Mouse (Mus musculus): Measurements from ENCODE around the gene Nol9. TPM values are rescaled to one million over a fixed set of nuclear protein-coding genes. Genes with fewer than 3 reads are reported as not detected.

Nol9 gene
- polyA plus RNA-seq, 1 experiment: 7.7 TPM

- peaks cover 44% of the 10 kb centered on the region for H3K36me3 ChIP-seq (replicated peaks; ENCODE audit: low read length)
- peaks cover 49% of the 10 kb centered on the region for H3K4me1 ChIP-seq
- peaks cover 16% of the 10 kb centered on the region for H3K27me3 ChIP-seq (replicated peaks)
Measured at GRCm38 (mm10) chr4:152109509-152109908, 70.4 kb downstream of the Nol9 start.

DNA sequence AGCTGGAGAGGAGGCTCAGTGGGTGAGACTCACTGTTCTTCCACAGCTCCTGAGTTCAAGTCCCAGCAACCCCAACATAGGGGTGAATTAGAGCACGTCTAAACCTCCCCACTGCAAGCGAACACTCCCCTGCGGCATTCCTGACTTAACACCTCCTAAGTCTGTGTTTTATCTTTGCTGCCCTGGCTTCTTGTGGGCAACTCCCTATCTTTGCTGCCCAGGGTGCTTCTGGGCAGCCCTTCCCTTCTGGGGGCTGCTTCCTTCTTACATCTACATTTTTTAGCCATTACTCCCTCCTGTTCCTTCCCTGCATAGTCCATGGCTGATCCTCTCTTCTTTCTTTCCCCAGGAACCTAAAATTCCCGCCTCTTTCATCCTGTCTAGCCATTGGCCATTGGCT lies 71.6 kb downstream of the Nol9 start:
- Histone ChIP-seq H3K9me3 (peaks cover 10% of the 10 kb centered on the region; the same call in 1 of the 2 replicates), H3K36me3 (replicated peaks; ENCODE audit: low read length) (peaks cover 48% of the 10 kb centered on the region), H3K4me1 (peaks cover 56% of the 10 kb centered on the region), H3K27me3 (replicated peaks) (peaks cover 27% of the 10 kb centered on the region), H3K4me3 (replicated peaks) (peak overlapping the region; percentile 29)
- TF ChIP-seq GATA1 (IDR thresholded peaks at IDR 0.05; ENCODE audit: borderline replicate concordance, low read length) (peak; percentile 68; the same call in 2 of the 3 replicates), FLI1 (IDR thresholded peaks at IDR 0.05; ENCODE audit: low read length) (no peak)

More at GRCm38 (mm10) chr4:152109509-152109908, 70.4 kb downstream of the Nol9 start:
- Histone ChIP-seq H3K4me3 (replicated peaks) (no peak overlapping the region), H3K9me3 (peaks cover 10% of the 10 kb centered on the region; the same call in 1 of the 2 replicates)
- TF ChIP-seq GATA1 (IDR thresholded peaks at IDR 0.05; ENCODE audit: borderline replicate concordance, low read length) (no peak), FLI1 (IDR thresholded peaks at IDR 0.05; ENCODE audit: low read length) (no peak)

Other genes starting within 250 kb of the Nol9 start
- gene Camta1, start 177.4 kb upstream of the Nol9 start, polyA plus RNA-seq (2012; ENCODE audit: insufficient read depth, low replicate concordance): 3.2 and 13.4 TPM in 2 replicates
- gene Dnajc11, start 105.6 kb upstream of the Nol9 start, polyA plus RNA-seq (2012; ENCODE audit: insufficient read depth, low replicate concordance): 22.6 and 28.7 TPM in 2 replicates
- gene Thap3, start 50.3 kb upstream of the Nol9 start, polyA plus RNA-seq (2012; ENCODE audit: insufficient read depth, low replicate concordance): 27.3 and 48.0 TPM in 2 replicates
- 3.9 and 7.9 TPM in 2 replicates for gene Phf13, start 43.1 kb upstream of the Nol9 start, polyA plus RNA-seq (2012; ENCODE audit: insufficient read depth, low replicate concordance)
- 4.4 and 7.1 TPM in 2 replicates for gene Klhl21, start 30.5 kb upstream of the Nol9 start, polyA plus RNA-seq (2012; ENCODE audit: insufficient read depth, low replicate concordance)
- 3.8 and 4.3 TPM in 2 replicates for gene Zbtb48, start 11.7 kb upstream of the Nol9 start, polyA plus RNA-seq (2012; ENCODE audit: insufficient read depth, low replicate concordance)
- gene Tas1r1, start 753 bp upstream of the Nol9 start, polyA plus RNA-seq (2012; ENCODE audit: insufficient read depth, low replicate concordance): 0.34 TPM in 1 of 2 replicates, not detected in the other
- 3.6 and 5.5 TPM in 2 replicates for gene Plekhg5, start 33.2 kb downstream of the Nol9 start, polyA plus RNA-seq (2012; ENCODE audit: insufficient read depth, low replicate concordance)
- 0.56 TPM in 1 of 2 replicates, not detected in the other for gene Tnfrsf25, start 76.6 kb downstream of the Nol9 start, polyA plus RNA-seq (2012; ENCODE audit: insufficient read depth, low replicate concordance)
- 9.3 and 14.4 TPM in 2 replicates for gene Espn, start 113.0 kb downstream of the Nol9 start, polyA plus RNA-seq (2012; ENCODE audit: insufficient read depth, low replicate concordance)
- not detected in 2 replicates for gene Hes2, start 119.5 kb downstream of the Nol9 start, polyA plus RNA-seq (2012; ENCODE audit: insufficient read depth, low replicate concordance)
- 103 and 107 TPM in 2 replicates for gene Acot7, start 138.8 kb downstream of the Nol9 start, polyA plus RNA-seq (2012; ENCODE audit: insufficient read depth, low replicate concordance)
- gene Gpr153, start 234.9 kb downstream of the Nol9 start, polyA plus RNA-seq (2012; ENCODE audit: insufficient read depth, low replicate concordance): 0.11 TPM in 1 of 2 replicates, not detected in the other

Data from megakaryocyte, embryonic 14.5 days (primary cell).